Mouse (Mus musculus) adrenal gland, postnatal 25 days (tissue): ENCODE measurements around the gene Pld1. TPM values are rescaled to one million over a fixed set of nuclear protein-coding genes. Genes with fewer than 3 reads are reported as not detected.

Experiments used
- DNase-seq: peaks from one replicate; pipeline ENCODE4 v3.0.0; 2021; ENCODE audit warnings: mixed read lengths
- total RNA-seq: library from RNA; stranded (reverse); gene quantifications from 2 replicates; pipeline ENCODE4 v1.2.3, GENCODE M21; 2021

Pld1 gene
- total RNA-seq, 1 experiment from 2014 or later, result 7.6 TPM

DNA sequence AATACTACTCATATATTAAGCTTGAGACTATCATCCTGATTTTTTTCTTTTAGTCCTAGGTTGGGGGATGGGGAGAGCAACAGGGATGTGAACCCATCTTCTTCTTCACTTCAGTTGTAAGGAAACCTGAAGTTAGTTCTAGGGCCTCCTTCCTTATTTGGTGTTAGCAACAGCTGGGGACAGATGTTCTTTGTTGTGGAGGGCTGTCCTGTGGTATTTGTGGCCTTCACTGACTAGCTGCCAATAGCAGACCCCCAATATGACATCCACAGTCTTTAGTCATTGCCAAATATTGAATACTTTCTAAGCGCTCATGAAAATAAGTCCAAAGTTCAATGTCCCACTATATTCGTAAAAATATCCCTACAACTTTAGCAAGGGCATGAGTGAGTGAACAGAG lies 111.0 kb downstream of the Pld1 start:
- DNase-seq, result no peak

DNA sequence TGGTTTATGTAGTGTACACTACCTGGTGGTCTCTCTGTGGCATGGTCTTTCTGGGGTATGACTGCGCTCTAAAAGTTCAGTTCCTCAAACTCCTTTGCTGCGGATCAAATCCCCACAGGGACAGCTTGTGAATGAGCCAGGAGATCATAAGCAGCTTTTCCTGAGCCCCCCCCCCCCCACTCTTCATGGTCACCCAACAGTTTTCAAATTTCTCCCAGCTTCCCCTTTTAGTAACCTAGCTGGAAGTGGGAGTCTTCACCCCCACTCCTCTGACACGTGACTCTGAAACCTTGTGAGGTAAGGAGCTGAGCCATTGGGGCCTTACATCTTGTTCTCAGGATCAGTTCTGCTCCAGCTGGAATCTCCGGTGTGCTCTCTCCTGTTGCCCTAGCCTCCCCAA lies 114.6 kb downstream of the Pld1 start:
- DNase-seq, result no peak

- DNase-seq, result no peak
Measured at GRCm38 (mm10) chr3:28060713-28061112, 122.2 kb downstream of the Pld1 start.

DNA sequence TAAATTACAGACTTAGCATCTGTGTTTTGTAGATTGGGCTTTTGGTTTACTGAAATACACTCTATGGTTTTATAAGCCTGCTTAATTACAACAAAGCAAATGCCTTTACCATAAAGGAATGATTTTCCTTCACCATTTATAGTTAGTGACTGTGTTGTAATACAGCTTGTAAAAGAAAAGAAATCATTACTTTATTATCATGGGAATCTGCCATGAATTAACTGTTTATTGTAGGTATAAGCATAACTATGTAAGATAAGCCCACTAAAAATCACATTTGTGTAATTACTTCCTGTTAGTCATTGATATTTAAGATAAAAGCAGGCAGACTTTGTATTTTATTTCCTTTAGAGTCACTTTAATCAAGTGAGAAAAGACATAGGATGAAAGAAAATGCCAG lies 122.7 kb downstream of the Pld1 start:
- DNase-seq, result no peak

- DNase-seq, result no peak
Measured at GRCm38 (mm10) chr3:28079211-28079610, 140.7 kb downstream of the Pld1 start.

DNA sequence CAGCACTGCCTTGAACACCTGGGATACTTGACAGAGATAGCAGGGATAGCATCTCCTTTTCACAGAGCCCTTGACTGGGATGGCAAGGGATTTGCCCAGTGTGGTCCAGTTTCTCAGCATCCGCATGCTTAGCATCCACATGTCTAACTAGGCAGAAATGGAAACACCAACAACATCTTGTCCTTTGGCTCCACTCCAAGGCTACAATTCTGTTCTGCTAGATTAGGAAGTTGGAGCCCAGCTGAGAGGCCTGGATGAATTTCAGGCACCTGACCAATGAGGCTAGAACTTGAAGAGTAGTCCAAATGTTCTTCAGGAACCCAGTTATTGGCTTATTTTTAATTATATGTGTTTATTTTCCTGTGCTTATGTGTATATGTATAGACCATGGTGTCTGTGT lies 141.6 kb downstream of the Pld1 start:
- no peak for DNase-seq

DNA sequence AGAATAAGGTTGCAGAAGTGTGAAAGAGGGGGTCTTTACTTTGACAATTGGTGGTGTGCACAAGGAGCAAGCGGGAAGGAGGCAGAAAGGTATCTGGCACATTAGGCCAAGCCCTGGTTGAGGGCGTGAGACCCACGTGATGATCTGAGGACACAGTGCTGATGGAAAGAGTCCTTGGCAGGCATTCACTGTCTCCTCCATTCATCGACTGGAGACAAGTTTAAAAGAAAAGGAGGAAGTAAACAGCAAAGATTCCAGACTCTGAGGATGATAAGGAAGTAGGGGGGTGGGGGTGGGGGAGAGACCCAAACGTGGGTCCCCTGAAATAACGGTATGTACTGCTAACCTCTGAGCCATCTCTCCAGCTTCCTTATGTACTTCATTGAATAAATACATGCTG lies 142.5 kb downstream of the Pld1 start:
- no peak for DNase-seq

GRCm38 (mm10) chr3:28083218-28083617 lies 144.7 kb downstream of the Pld1 start:
- no peak for DNase-seq

- DNase-seq, result no peak
Measured at GRCm38 (mm10) chr3:28084281-28084680, 145.8 kb downstream of the Pld1 start.

DNA sequence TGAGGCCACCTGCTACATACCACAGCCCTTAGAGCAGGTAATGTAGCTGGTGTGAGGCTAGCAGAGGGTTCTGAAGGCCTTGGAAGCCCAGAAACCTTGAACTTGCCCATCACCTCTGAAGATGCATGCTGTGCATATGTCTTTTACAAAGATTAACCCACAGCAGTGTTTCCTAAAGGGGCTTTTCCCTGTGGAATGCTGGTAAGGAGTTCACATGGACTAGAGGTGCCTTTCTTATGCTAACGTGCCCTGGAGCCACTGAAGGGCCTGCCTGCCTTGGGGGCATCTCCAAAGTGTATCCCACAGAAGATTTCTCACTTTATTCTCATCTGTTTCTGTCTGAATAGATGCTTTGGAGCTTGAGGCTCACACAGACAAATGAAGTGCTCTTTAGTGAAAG lies 152.8 kb downstream of the Pld1 start:
- no peak for DNase-seq

- no peak for DNase-seq
Measured at GRCm38 (mm10) chr3:28091741-28092140, 153.2 kb downstream of the Pld1 start.

DNA sequence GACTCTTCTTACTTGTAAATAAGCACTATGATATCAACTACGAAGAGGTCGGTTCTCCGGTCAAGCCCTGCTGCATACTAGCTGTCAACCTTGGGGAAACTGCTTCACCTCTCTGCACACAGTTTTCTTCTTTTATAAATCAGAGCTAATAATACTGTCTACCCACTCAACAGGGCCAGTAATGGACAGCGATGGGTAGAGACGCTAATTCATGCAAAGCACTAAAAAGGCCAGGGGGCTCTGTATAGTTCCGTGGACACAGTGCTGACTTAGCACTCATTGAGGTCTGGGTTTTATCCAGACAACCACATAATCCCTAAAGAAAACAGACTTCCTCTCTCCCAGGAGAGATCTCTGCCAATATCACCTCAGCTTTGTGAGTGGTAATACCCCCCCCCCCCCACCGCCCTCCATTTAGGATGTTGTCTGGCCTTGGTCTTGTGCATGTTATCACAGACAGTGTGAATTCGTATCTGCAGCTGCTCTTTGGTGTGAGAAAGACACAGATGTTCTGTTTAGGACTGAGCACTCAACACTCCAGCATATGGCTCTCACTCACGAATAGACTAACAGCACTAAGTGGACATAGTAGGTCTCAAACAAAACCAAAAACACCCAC lies 155.3 kb downstream of the Pld1 start:
- no peak for DNase-seq

- no peak for DNase-seq
Measured at GRCm38 (mm10) chr3:28095451-28095850, 157.0 kb downstream of the Pld1 start.

GRCm38 (mm10) chr3:28099175-28099574 lies 160.7 kb downstream of the Pld1 start:
- no peak for DNase-seq

- no peak for DNase-seq
Measured at GRCm38 (mm10) chr3:28104992-28105391, 166.5 kb downstream of the Pld1 start.

DNA sequence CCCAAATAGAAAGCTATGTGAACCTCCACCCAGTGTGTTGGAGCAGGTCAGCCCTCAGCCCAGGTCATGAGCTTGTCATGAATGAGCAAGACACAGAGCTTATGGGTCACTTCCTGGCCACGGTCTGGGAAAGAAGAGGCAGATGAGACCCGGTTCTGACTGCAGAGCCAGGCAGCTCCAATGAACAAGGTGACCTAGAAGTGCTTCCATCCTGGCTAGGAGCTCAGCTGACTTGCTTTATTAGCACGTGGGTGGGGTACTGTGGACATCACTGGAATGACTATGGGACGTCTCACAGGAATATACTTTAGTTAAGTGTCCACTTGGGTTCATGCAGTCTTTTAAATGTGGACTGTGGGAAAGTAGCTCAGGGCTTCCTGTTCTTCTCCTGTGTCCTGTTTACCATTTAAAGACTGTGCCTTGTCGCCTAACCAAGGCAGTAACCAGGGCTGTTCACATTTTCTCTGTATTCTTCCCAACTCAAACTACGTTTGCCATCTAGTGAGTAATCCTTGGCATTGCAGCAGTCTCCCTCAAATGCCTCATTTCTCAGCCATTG lies 169.0 kb downstream of the Pld1 start:
- DNase-seq, result no peak

GRCm38 (mm10) chr3:28111516-28111915 lies 173.0 kb downstream of the Pld1 start:
- DNase-seq, result peak; percentile 53

GRCm38 (mm10) chr3:28113881-28114280 lies 175.4 kb downstream of the Pld1 start:
- DNase-seq, result no peak

- no peak for DNase-seq
Measured at GRCm38 (mm10) chr3:28141716-28142115, 203.2 kb downstream of the Pld1 start.

DNA sequence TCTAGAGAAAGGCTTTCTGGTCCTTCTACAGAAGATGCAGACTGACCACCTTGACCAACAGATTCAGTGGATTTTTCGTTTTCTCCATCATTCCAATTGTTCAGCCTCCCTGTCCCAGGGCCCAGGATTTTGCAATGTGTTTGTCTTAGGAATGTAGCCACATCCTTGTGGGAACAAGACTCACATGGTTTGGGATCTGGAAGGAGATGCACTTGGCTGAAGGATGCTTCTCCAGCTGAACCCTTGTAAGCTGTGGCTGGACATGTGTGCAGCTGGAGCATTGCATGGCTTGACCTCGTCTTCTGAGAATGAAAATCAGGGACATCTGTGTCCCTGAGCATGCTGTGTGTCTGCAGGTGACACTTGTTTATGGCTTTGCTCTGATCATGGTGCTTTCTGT lies 203.6 kb downstream of the Pld1 start:
- no peak for DNase-seq

DNA sequence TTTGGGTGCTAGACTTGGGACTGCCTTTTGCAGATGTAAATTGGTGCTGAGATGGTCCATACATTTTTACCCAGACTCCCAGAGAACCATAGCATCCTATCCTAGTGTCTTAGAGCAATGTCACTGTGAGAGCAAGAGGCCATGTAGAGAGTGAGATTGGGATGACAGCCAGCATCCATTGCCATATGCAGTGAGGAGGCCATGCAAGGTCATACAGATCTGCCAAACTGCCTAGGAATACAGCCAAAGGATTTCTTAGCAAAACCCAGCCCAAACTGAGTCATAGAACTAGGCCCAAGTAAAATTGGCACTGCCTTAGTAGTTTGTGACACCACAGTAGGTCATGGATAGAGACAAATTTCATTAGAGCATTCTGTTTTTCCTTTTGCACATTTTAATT lies 206.2 kb downstream of the Pld1 start:
- peak; percentile 33 for DNase-seq

DNA sequence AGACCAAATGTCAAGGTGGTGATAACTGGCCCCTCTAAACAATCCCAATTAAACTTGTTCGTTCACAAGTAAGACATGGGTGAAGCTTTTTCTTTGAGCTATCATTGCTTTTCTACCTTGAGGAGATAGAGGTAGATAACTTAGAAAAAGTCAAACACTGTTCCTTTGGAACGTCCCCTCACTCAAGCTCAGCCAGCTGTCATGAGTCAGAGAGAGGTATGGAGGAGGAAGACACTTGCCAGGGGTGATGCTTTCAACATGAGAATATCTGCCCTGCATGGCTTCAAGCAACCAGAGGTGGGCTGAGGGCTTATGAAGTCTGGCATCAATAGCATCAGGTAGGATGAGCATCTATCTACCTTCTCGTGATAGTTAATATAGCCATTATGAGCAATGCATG lies 207.0 kb downstream of the Pld1 start:
- no peak for DNase-seq

- no peak for DNase-seq
Measured at GRCm38 (mm10) chr3:28149656-28150256, 211.3 kb downstream of the Pld1 start.

DNA sequence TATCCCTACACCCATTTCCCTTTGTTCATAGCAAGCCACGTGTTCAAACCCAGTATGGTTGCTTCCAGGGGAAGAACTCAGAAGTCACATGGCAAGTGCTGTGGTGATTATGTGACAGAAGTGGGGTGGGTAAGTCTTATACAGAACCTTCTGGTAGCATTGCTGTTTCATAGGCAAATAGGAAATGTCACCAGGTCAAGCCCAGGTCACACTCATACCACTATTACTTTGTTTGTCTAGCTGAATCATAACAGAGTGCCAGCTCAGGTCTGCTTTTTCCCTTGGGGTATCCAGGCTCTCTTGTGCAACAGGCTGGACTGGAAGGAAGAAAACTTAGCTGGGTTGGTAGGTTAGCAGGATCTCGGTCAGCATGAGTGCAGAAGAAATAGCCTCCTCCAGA lies 219.5 kb downstream of the Pld1 start:
- DNase-seq, result no peak
